Mouse (Mus musculus) heart, embryonic 16.5 days (tissue): ENCODE results near the gene 6430628N08Rik. TPM values are rescaled to one million over a fixed set of nuclear protein-coding genes. Genes with fewer than 3 reads are reported as not detected.

ENCODE experiments used
- ATAC-seq: fragments of 200-750 bp; cut with Nextera tagmentation; replicated peaks from 2 replicates; pipeline ENCODE4 v1.8.0; 2017; ENCODE audit warnings: moderate number of reproducible peaks; ENCODE audit not compliant: insufficient read depth, low FRiP score; ENCODE audit errors: extremely low read depth
- H3K27ac ChIP-seq: fragments of 300-500 bp; sonication (generic); 2 replicates; pipeline ENCODE4 v1.5.1; 2014; ENCODE audit warnings: mild to moderate bottlenecking, low read length, control low read depth, moderate library complexity
- H3K27me3 ChIP-seq: fragments of 300-500 bp; sonication (generic); 2 replicates; pipeline ENCODE4 v1.6.1; 2014; ENCODE audit warnings: low read length, mixed read lengths; ENCODE audit not compliant: control insufficient read depth, insufficient read depth
- H3K36me3 ChIP-seq: fragments of 300-500 bp; sonication (generic); 2 replicates; pipeline ENCODE4 v1.6.1; 2014; ENCODE audit not compliant: control insufficient read depth, insufficient read depth
- H3K4me1 ChIP-seq: fragments of 300-500 bp; sonication (generic); 2 replicates; pipeline ENCODE4 v1.6.1; 2014; ENCODE audit warnings: low read length, mixed read lengths; ENCODE audit not compliant: control insufficient read depth, insufficient read depth
- H3K4me2 ChIP-seq: fragments of 300-500 bp; sonication (generic); 2 replicates; pipeline ENCODE4 v1.6.1; 2014; ENCODE audit warnings: low read depth, mild to moderate bottlenecking, control low read depth, low read length
- H3K4me3 ChIP-seq: fragments of 300-500 bp; sonication (generic); 2 replicates; pipeline ENCODE4 v1.5.1; 2014; ENCODE audit warnings: mild to moderate bottlenecking, control low read depth, low read length
- H3K9ac ChIP-seq: fragments of 300-500 bp; sonication (generic); 2 replicates; pipeline ENCODE4 v1.6.1; 2014; ENCODE audit warnings: low read length, control low read depth
- H3K9me3 ChIP-seq: fragments of 300-500 bp; sonication (generic); replicated peaks from 2 replicates; pipeline ENCODE4 v1.6.1; 2016; ENCODE audit warnings: low read length; ENCODE audit not compliant: control insufficient read depth
- WGBS: fragments of 180-500 bp; shearing (Covaris S2); extraction: QIAGEN DNeasy Blood & Tissue Kit; methylation state at CpG from one replicate; pipeline ENCODE4 v1.1.7; 2014; 5-methylcytosine and 5-hydroxymethylcytosine counted together
- polyA plus RNA-seq: library from polyadenylated mRNA; unstranded; fragments of >200 nt; fragmentation: Nextera tagmentation; extraction: Ambion mirVana; gene quantifications from 2 replicates; pipeline ENCODE4 v1.2.1, GENCODE M21; 2015

6430628N08Rik gene
- polyA plus RNA-seq, 1 experiment from 2014 or later: not detected

GRCm38 (mm10) chr4:115878828-115879227, 11.6 kb upstream of the 6430628N08Rik start:
- WGBS: 54% methylated on average over 9 of the region's 9 CpGs
- Histone ChIP-seq H3K36me3 (peaks cover 6% of the 10 kb centered on the region; the same call in 1 of the 2 replicates), H3K4me2 (no peak overlapping the region), H3K27me3 (no peaks in the 10 kb centered on the region), H3K4me3 (no peak overlapping the region), H3K27ac (no peak overlapping the region), H3K9me3 (no peaks in the 10 kb centered on the region), H3K9ac (no peak overlapping the region), H3K4me1 (peaks cover 5% of the 10 kb centered on the region; the same call in 1 of the 2 replicates)
- ATAC-seq: no peak

GRCm38 (mm10) chr4:115881183-115881582, 9.3 kb upstream of the 6430628N08Rik start:
- Histone ChIP-seq H3K27me3 (no peaks in the 10 kb centered on the region), H3K9me3 (no peaks in the 10 kb centered on the region), H3K4me1 (peaks cover 5% of the 10 kb centered on the region; the same call in 1 of the 2 replicates), H3K4me2 (no peak overlapping the region), H3K27ac (no peak overlapping the region), H3K36me3 (no peaks in the 10 kb centered on the region), H3K9ac (no peak overlapping the region), H3K4me3 (no peak overlapping the region)
- no peak for ATAC-seq
- WGBS: 30% methylated on average over 1 of the region's 1 CpGs

GRCm38 (mm10) chr4:115882195-115882594, 8.3 kb upstream of the 6430628N08Rik start:
- no peak for ATAC-seq
- Histone ChIP-seq H3K27ac (no peak overlapping the region), H3K9ac (no peak overlapping the region), H3K4me3 (no peak overlapping the region), H3K9me3 (no peaks in the 10 kb centered on the region), H3K27me3 (no peaks in the 10 kb centered on the region), H3K4me2 (no peak overlapping the region), H3K36me3 (no peaks in the 10 kb centered on the region), H3K4me1 (peaks cover 5% of the 10 kb centered on the region; the same call in 1 of the 2 replicates)
- WGBS: 55% methylated on average over 4 of the region's 4 CpGs

- Histone ChIP-seq H3K4me3 (no peak within 1 kb of the TSS), H3K4me1 (no peaks in the 10 kb centered on the region), H3K9ac (no peak within 1 kb of the TSS), H3K9me3 (no peaks in the 10 kb centered on the region), H3K27ac (no peak within 1 kb of the TSS), H3K36me3 (no peaks in the 10 kb centered on the region), H3K4me2 (no peak within 1 kb of the TSS), H3K27me3 (peaks cover 7% of the 10 kb centered on the region; the same call in 1 of the 2 replicates)
- 68% methylated on average over 6 of the region's 6 CpGs for WGBS
- ATAC-seq: no peak
Measured at GRCm38 (mm10) chr4:115884022-115884421, 6.4 kb upstream of the 6430628N08Rik start, which contains the start of gene Kncn. TSS of gene Kncn (plus strand) at chr4:115884400.

GRCm38 (mm10) chr4:115885846-115886245, 4.6 kb upstream of the 6430628N08Rik start:
- WGBS: 73% methylated on average over 3 of the region's 3 CpGs
- ATAC-seq: no peak
- peaks cover 19% of the 10 kb centered on the region for H3K27me3 ChIP-seq

GRCm38 (mm10) chr4:115886875-115887274, 3.6 kb upstream of the 6430628N08Rik start:
- ATAC-seq: no peak
- no peak overlapping the region for H3K4me2 ChIP-seq
- H3K9me3 ChIP-seq: no peaks in the 10 kb centered on the region
- H3K4me1 ChIP-seq: peaks cover 6% of the 10 kb centered on the region; the same call in 1 of the 2 replicates
- H3K9ac ChIP-seq: no peak overlapping the region
- H3K27me3 ChIP-seq: peaks cover 29% of the 10 kb centered on the region
- 59% methylated on average over 1 of the region's 1 CpGs for WGBS
- H3K4me3 ChIP-seq: no peak overlapping the region
- H3K27ac ChIP-seq: no peak overlapping the region
- H3K36me3 ChIP-seq: no peaks in the 10 kb centered on the region

More at GRCm38 (mm10) chr4:115885846-115886245, 4.6 kb upstream of the 6430628N08Rik start:
- no peaks in the 10 kb centered on the region for H3K9me3 ChIP-seq
- peaks cover 6% of the 10 kb centered on the region; the same call in 1 of the 2 replicates for H3K4me1 ChIP-seq
- no peak overlapping the region for H3K4me3 ChIP-seq
- H3K27ac ChIP-seq: no peak overlapping the region
- H3K36me3 ChIP-seq: no peaks in the 10 kb centered on the region
- no peak overlapping the region for H3K9ac ChIP-seq
- no peak overlapping the region for H3K4me2 ChIP-seq

GRCm38 (mm10) chr4:115890066-115890465, 399 bp upstream of the 6430628N08Rik start:
- H3K9ac ChIP-seq: peak overlapping the region; percentile 25; the same call in 1 of the 2 replicates
- WGBS: 12% methylated on average over 6 of the region's 6 CpGs
- H3K36me3 ChIP-seq: no peaks in the 10 kb centered on the region
- peaks cover 44% of the 10 kb centered on the region for H3K27me3 ChIP-seq
- peak overlapping the region; percentile 63 for H3K4me2 ChIP-seq
- H3K9me3 ChIP-seq: no peaks in the 10 kb centered on the region
- peaks cover 6% of the 10 kb centered on the region; the same call in 1 of the 2 replicates for H3K4me1 ChIP-seq
- no peak for ATAC-seq
- peak overlapping the region; percentile 33 for H3K4me3 ChIP-seq
- no peak overlapping the region for H3K27ac ChIP-seq

GRCm38 (mm10) chr4:115894281-115894680, 3.8 kb downstream of the 6430628N08Rik start:
- no peaks in the 10 kb centered on the region for H3K9me3 ChIP-seq
- peaks cover 13% of the 10 kb centered on the region; the same call in 1 of the 2 replicates for H3K4me1 ChIP-seq
- H3K4me3 ChIP-seq: no peak overlapping the region
- H3K36me3 ChIP-seq: no peaks in the 10 kb centered on the region
- no peak overlapping the region for H3K4me2 ChIP-seq
- H3K27ac ChIP-seq: no peak overlapping the region
- ATAC-seq: no peak
- no peak overlapping the region for H3K9ac ChIP-seq
- 22% methylated on average over 3 of the region's 3 CpGs for WGBS
- peaks cover 67% of the 10 kb centered on the region for H3K27me3 ChIP-seq

GRCm38 (mm10) chr4:115897901-115898631, 7.6 kb downstream of the 6430628N08Rik start:
- H3K9me3 ChIP-seq: no peaks in the 10 kb centered on the region
- no peak overlapping the region for H3K27ac ChIP-seq
- no peaks in the 10 kb centered on the region for H3K36me3 ChIP-seq
- no peak; the same call in 1 of the 2 replicates for ATAC-seq
- peak overlapping the region; percentile 71 for H3K4me2 ChIP-seq
- WGBS: 2% methylated on average over 56 of the region's 56 CpGs
- peak overlapping the region; percentile 11; the same call in 1 of the 2 replicates for H3K9ac ChIP-seq
- H3K4me1 ChIP-seq: peaks cover 7% of the 10 kb centered on the region; the same call in 1 of the 2 replicates
- H3K27me3 ChIP-seq: peaks cover 71% of the 10 kb centered on the region
- H3K4me3 ChIP-seq: peak overlapping the region; percentile 49
